Mouse (Mus musculus) embryo, embryonic 9.5 days (tissue): Measurements from ENCODE around the gene Sele.

Experiments
- DNase-seq: peaks from one replicate; pipeline ENCODE4 v3.0.0-alpha.2; 2017; ENCODE audit errors: extremely low spot score

Sele gene

DNA sequence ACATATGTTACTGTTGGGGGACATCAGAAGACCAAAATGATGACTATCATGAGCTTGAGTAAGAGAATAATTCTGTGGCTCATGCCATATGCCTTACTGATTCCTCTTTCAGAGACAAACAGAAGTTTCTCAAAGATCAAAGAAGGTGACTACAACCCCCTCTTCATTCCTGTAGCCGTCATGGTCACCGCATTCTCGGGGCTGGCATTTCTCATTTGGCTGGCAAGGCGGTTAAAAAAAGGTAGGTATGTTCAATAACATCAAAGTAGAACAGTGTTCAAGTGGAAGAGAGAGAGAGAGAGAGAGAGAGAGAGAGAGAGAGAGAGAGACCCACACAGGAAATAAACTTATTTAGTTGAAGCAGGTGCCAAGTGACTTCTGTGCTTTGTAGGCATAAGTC is 24.0 kb downstream of the Sele start:
- no peak for DNase-seq

GRCm38 (mm10) chr1:164073091-164073490 is 25.1 kb downstream of the Sele start:
- no peak for DNase-seq

GRCm38 (mm10) chr1:164073803-164074202 is 25.8 kb downstream of the Sele start:
- no peak for DNase-seq

- DNase-seq, result no peak
Observed at GRCm38 (mm10) chr1:164074606-164075140, 26.6 kb downstream of the Sele start.

GRCm38 (mm10) chr1:164075416-164075815 is 27.4 kb downstream of the Sele start:
- DNase-seq, result no peak

DNA sequence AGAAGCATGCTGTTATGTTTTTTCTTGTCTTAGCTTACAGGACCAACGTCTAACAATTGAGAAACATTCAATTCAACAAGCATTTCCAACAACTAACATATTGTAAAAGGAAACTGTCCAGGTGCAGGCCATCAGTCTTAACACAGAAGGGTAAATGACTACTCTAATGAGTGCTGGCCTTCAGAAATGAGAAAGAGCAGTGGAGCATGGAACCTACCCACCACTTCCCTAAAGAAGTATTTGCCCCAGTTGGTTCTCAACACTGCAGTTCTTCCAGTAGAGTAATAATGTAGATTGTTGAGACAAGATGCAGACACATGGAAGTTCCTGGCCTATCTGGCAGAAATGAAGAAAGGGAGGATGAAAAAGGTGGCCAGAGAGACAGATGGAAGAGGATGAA is 28.4 kb downstream of the Sele start:
- DNase-seq, result no peak

DNA sequence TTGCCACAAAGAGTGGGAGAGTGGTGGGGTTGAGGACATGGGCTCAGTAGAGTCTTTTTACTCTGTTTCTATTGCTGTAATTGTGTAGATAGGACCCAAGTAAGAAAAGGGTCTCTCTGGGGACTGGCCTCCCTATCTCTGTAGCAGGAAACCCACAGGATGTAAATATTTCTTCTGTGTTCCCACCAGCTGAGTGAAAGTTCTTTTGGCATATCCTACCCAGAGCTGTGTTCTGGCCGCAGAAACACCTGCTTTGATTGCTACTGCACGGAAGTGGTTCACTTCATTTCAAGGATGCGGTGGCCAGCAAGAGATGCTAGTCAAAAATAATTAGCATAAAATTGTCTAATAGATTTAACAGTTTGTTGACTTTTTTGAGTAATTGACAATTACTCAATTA is 29.0 kb downstream of the Sele start:
- DNase-seq, result no peak

DNA sequence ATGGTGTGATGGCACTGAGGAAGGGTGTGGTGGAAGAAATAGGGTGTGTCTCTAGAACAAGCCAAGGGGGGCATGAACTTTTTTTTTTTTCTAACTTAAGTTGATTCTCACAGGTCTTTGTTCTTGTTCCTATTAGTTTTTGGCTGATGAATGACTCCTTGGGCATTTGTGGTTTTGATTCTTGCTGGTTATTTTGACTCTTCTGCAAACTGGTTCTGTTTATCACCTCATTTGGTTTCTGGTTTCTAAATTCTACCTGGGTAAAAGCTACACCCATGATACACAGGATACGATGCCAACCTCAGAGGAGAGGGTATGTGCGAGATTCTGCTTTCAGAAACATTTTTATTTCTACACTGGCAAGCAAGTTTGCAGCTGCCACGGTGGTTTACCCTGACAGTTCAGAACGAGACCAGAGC is 30.3 kb downstream of the Sele start:
- no peak for DNase-seq

DNA sequence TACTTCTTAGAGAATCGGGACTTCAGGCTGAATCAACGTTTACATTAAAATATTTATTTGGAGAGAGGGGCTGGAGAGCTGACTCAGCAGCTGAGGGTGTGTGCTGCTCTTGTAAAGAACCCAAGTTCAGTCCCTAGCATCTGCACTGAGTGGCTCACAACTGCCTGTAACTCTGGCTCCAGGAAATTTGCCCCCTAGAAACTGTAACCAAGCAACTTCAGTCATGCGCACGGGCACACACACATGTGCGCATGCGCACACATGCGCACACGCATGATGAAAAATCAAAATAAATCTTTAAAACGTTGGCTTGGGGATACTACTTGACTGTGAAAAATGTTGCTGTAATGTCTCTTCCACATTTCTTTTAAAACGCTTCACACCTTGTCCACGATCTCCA is 31.1 kb downstream of the Sele start:
- no peak for DNase-seq

DNA sequence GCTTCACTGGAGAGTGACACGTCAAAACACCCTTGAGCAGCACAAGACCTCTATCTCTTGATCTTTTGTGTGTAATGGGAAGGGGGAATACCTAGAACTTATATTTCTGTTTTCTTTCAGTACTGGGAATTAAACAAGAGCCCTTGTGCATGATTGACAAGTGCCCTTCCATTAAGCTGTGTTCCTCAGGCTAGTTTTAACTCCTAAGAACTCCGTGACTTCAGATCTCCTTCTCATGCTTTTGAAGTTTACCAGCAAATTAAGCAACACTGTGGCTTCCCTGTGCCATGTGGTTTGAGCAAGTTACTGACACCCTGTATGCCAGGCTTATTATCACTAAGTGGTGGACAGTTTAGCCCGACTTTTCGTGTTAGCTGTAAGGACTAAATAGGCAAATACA is 35.0 kb downstream of the Sele start:
- DNase-seq, result no peak

GRCm38 (mm10) chr1:164086797-164087196 is 38.8 kb downstream of the Sele start:
- DNase-seq, result no peak

GRCm38 (mm10) chr1:164087872-164088271 is 39.8 kb downstream of the Sele start:
- no peak for DNase-seq

- no peak for DNase-seq
Observed at GRCm38 (mm10) chr1:164096780-164097179, 48.7 kb downstream of the Sele start.

DNA sequence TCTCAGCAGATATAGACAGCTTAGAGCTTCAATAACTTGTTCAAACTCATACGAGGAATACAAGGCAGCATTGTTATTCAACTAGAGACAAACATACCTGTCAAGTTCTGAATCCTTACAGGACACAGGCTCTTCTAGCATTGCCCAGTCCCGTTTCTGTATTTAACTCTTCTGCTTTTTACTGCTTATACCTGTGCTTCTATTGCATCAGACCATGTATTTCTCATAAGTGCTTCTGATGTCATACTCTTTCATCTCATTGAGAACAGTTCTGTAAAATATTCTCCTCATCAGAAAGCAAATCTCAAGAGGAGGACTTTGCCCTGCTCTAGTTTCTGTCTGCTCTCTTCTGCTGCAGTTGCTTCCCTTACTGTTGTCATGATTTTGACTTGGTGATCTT is 49.9 kb downstream of the Sele start:
- no peak for DNase-seq

GRCm38 (mm10) chr1:164098372-164098771 is 50.3 kb downstream of the Sele start:
- DNase-seq, result no peak
